Mouse (Mus musculus): ENCODE data around the gene C87977.
"Not testable (repeated sequence)": the region's sequence is repeated elsewhere in the genome, so short reads cannot be mapped to it uniquely, and the experiment has no call there.

Gene C87977

GRCm38 (mm10) chr4:144213218-144213617 is at the start of gene C87977:
Gene C87977, minus strand, starts transcription at chr4:144213318.
- DNase-seq, result not testable (repeated sequence)

GRCm38 (mm10) chr4:144254768-144255167 is 41.6 kb upstream of the C87977 start:
- not testable (repeated sequence) for DNase-seq

- DNase-seq, result no peak
Observed at GRCm38 (mm10) chr4:144190419-144190818, 22.7 kb downstream of the C87977 start, which contains the start of gene Oog2. Gene Oog2, plus strand, starts transcription at chr4:144190719.

GRCm38 (mm10) chr4:144162563-144162962 is 50.6 kb downstream of the C87977 start, which contains the start of gene Oog3:
Gene Oog3, minus strand, starts transcription at chr4:144162663.
- DNase-seq, result no peak

Measured in kidney, adult 9 months (tissue).